Comparison of ENCODE assay signal across 9 mouse cellular contexts in the genomic region with DNA sequence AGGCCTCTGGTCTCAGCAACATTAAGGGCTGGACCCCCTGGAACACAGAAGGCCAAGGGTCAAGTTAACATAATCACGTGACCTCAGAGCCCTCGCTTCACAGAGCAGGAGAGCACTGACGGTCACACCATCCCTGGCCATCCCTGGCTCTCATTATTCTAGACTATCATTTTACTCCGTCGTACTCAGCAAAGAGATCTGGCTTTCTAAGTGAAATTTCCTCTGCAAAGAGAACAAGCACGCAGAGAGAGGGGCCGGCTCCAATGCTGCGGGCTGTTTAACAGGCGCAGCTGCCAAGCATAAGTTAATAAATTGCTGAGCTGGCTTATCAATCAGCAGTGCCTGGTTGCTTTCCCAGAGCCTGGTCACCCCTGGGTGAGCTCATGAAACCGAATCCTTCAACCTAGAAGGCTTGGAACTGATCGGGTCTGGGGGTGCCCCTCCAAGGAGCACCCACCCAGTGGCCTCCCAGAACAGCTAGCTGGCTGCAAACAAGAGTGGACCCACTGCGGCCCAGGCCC. TPM values are rescaled to one million over a fixed set of nuclear protein-coding genes. Genes with fewer than 3 reads are reported as not detected.
DNase-seq lines count a peak whose midpoint lies in the region; TF ChIP-seq lines count a peak whose summit lies in the region.
"Had no signal": no experiment of that assay in that cellular context is flagged by ENCODE, and none has a peak within 500 bp of the region (broad histone marks: within the 10 kb centered on the region; RNA-seq: fewer than 3 reads in every experiment).

No protein-coding gene starts in this region.

- no peaks in the 10 kb centered on the region for H3K36me3 ChIP-seq in ES-E14 (ENCODE audit: control insufficient read depth, insufficient read depth, low read length, poor library complexity, severe bottlenecking)
- no peaks in the 10 kb centered on the region for H3K36me3 ChIP-seq in hindbrain, embryonic 10.5 days

- TF ChIP-seq CTCF in cerebellum, adult 2 months (IDR thresholded peaks at IDR 0.05; ENCODE audit: borderline replicate concordance, insufficient read depth, low read depth, low read length) = no peak

- TF ChIP-seq POLR2A in cerebellum, adult 2 months (IDR thresholded peaks at IDR 0.05; ENCODE audit: borderline replicate concordance, insufficient read depth, low read length) = no peak

- peak; percentile 34 to 39 for DNase-seq in cerebellum, adult 2 months
- no peak for DNase-seq in cerebellum, adult 8-10 months
- no peak for DNase-seq in ES-E14 (ENCODE audit: low read depth, low spot score)
- DNase-seq in hindbrain, embryonic 10.5 days (ENCODE audit: low spot score) = peak; percentile 22
- peak; percentile 58 to 68 for DNase-seq in kidney, postnatal 4 days
- DNase-seq in right cerebral cortex, postnatal 4 days = no peak
- DNase-seq in spleen, adult 18-20 months = no peak
- no peak for DNase-seq in B cell, adult 2 months

- H3K4me1 ChIP-seq in cerebellum, adult 2 months (ENCODE audit: control insufficient read depth, insufficient read depth, low read length) = peaks cover 73% of the 10 kb centered on the region
- H3K4me1 ChIP-seq in ES-E14 (ENCODE audit: control insufficient read depth in 2 of 2, insufficient read depth in 2 of 2, low read length in 2 of 2, poor library complexity in 1 of 2) = peaks cover under 1 to 7% of the 10 kb centered on the region in 2 experiments; a peak in 2 of 4 replicates
- H3K4me1 ChIP-seq in hindbrain, embryonic 10.5 days (replicated peaks) = peaks cover 81% of the 10 kb centered on the region

- H3K27ac ChIP-seq in cerebellum, adult 2 months (ENCODE audit: insufficient read depth, low read length) = peak overlapping the region; percentile 48
- H3K27ac ChIP-seq in ES-E14 (ENCODE audit: insufficient read depth, low read depth, low read length, poor library complexity, severe bottlenecking) = no peak overlapping the region
- H3K27ac ChIP-seq in hindbrain, embryonic 10.5 days = peak overlapping the region; percentile 73

- 38% methylated on average over 12 of the region's 12 CpGs for WGBS in cerebellum, adult 2 months
- 46% methylated on average over 12 of the region's 12 CpGs for WGBS in hindbrain, embryonic 10.5 days

- H3K27me3 ChIP-seq in cerebellum, adult 2 months (ENCODE audit: control insufficient read depth, insufficient read depth, low read length) = no peaks in the 10 kb centered on the region
- H3K27me3 ChIP-seq in hindbrain, embryonic 10.5 days (ENCODE audit: insufficient read depth, poor library complexity, severe bottlenecking) = peaks cover 22% of the 10 kb centered on the region

- no peak overlapping the region for H3K9ac ChIP-seq in ES-E14 (ENCODE audit: insufficient read depth, low read depth, low read length, poor library complexity, severe bottlenecking)

- no peak overlapping the region for H3K4me3 ChIP-seq in cerebellum, adult 2 months (replicated peaks; ENCODE audit: insufficient read depth, low read depth, low read length)
- H3K4me3 ChIP-seq in ES-E14 (ENCODE audit: insufficient read depth in 1 of 2, low read depth in 1 of 2, low read length in 2 of 2, poor library complexity in 1 of 2, severe bottlenecking in 1 of 2) = no peak overlapping the region
- H3K4me3 ChIP-seq in hindbrain, embryonic 10.5 days = no peak overlapping the region

- in situ Hi-C loops in ES-E14 (cut with MboI; ENCODE audit: low sequenced_read_pairs in 2 of 2, unreplicated experiment in 2 of 2) = no loop called here

- H3K9me3 ChIP-seq in ES-E14 (ENCODE audit: control insufficient read depth, insufficient read depth, low read depth, low read length) = no peaks in the 10 kb centered on the region
- H3K9me3 ChIP-seq in hindbrain, embryonic 10.5 days = no peaks in the 10 kb centered on the region

TF ChIP-seq in ES-E14, 5 proteins besides CTCF, POLR2A, EP300 and RAD21:
- TF ChIP-seq ZC3H11A (IDR thresholded peaks at IDR 0.05; ENCODE audit: borderline replicate concordance, low read depth, low read length) = no peak
- peak; percentile 39; the same call in 1 of the 2 replicates for TF ChIP-seq MAFK (IDR thresholded peaks at IDR 0.05; ENCODE audit: insufficient read depth, low read depth, low read length)

RNA-seq across cellular contexts. Expression of gene Faim2, which starts 25.6 kb away (rescaled TPM):
- polyA plus RNA-seq in cerebellum, adult 2 months (2012; rRNA removed) = 241 and 263 TPM in 2 replicates
- 0.69 and 0.89 TPM in 2 replicates for total RNA-seq in ES-E14 (2012; rRNA removed)
- 0.63 and 1.1 TPM in 2 replicates for polyA plus RNA-seq in hindbrain, embryonic 10.5 days (2016; fragmentation: Nextera tagmentation; extraction: Ambion mirVana)
- polyA plus RNA-seq: heart, postnatal 0 days had no signal

RNA-seq across cellular contexts. Expression of gene Bcdin3d, which starts 27.8 kb away (rescaled TPM):
- 11.6 and 12.4 TPM in 2 replicates for polyA plus RNA-seq in cerebellum, adult 2 months (2012; rRNA removed)
- 36.1 and 47.5 TPM in 2 replicates for total RNA-seq in ES-E14 (2012; rRNA removed)
- 19.3 and 20.2 TPM in 2 replicates for polyA plus RNA-seq in hindbrain, embryonic 10.5 days (2016; fragmentation: Nextera tagmentation; extraction: Ambion mirVana)

RNA-seq across cellular contexts. Expression of gene Nckap5l, which starts 44.8 kb away (rescaled TPM):
- polyA plus RNA-seq in cerebellum, adult 2 months (2012; rRNA removed) = 12.3 TPM in 2 replicates
- 5.9 and 6.3 TPM in 2 replicates for total RNA-seq in ES-E14 (2012; rRNA removed)
- polyA plus RNA-seq in hindbrain, embryonic 10.5 days (2016; fragmentation: Nextera tagmentation; extraction: Ambion mirVana) = 13.5 and 15.8 TPM in 2 replicates

Comparison
In these comparisons a context has a peak if more than half of its experiments do, and no peak if none do; other contexts are left out.
1. DNase-seq: peak in cerebellum, adult 2 months (2 of 2), hindbrain, embryonic 10.5 days (single experiment) and kidney, postnatal 4 days (2 of 2); none in cerebellum, adult 8-10 months (single experiment), ES-E14 (single experiment), right cerebral cortex, postnatal 4 days (single experiment), spleen, adult 18-20 months (0 of 2) and B cell, adult 2 months (0 of 2).
2. RNA of gene Faim2, which starts 25.6 kb away (polyA plus RNA-seq): 241 to 263 TPM in cerebellum, adult 2 months; 0.63 to 1.1 TPM in hindbrain, embryonic 10.5 days; every median in the first group is over 100 times any median in the second.